In genomic region chr11:50683821-50684220, GRCm38 (mm10) we compare ENCODE assay signal across 7 mouse cellular contexts.
"Had no signal": no experiment of that assay in that cellular context is flagged by ENCODE, and none has a peak within 500 bp of the region (broad histone marks: within the 10 kb centered on the region; RNA-seq: fewer than 3 reads in every experiment).

No protein-coding gene starts in this region.

- DNase-seq: kidney, postnatal 4 days; lung, adult 2 months; lung, postnatal 36 days; right cerebral cortex, adult 18-20 months; right cerebral cortex, postnatal 25 days; thymus, adult 18-20 months; thymus, postnatal 14 days had no signal
